Mouse (Mus musculus) central nervous system, embryonic 14 days (tissue): ENCODE data around the gene Gprin2. TPM values are rescaled to one million over a fixed set of nuclear protein-coding genes. Genes with fewer than 3 reads are reported as not detected.

Experiments
- polyA plus RNA-seq: library from polyadenylated mRNA; depleted of rRNA; stranded (reverse); fragments of >200 nt; gene quantifications from 2 replicates; pipeline ENCODE4 v1.2.3, GENCODE M21; 2012; rRNA removed

Gprin2 gene
- polyA plus RNA-seq: 6.8 TPM in 2 replicates

GRCm38 (mm10) chr14:34201231-34202035 lies at the start of gene Gprin2:
Gene Gprin2 (minus strand): TSS chr14:34201653.

GRCm38 (mm10) chr14:34219295-34219694 lies 17.8 kb upstream of the Gprin2 start, which contains the start of gene Syt15:
Gene Syt15 (plus strand): TSS chr14:34219595.

GRCm38 (mm10) chr14:34152342-34152741 lies 49.1 kb downstream of the Gprin2 start, which contains the start of gene Npy4r:
Gene Npy4r (minus strand): TSS chr14:34152489.

Other genes with a start within 250 kb of the Gprin2 start
- gene Rbp3, start 247.7 kb downstream of the Gprin2 start, polyA plus RNA-seq: not detected in 2 replicates
- gene Zfp488, start 222.9 kb downstream of the Gprin2 start, polyA plus RNA-seq: 0.53 and 0.86 TPM in 2 replicates
- not detected in 2 replicates for gene Gm30083, start 186.5 kb downstream of the Gprin2 start, polyA plus RNA-seq
- not detected in 2 replicates for gene Gm5460, start 184.9 kb downstream of the Gprin2 start, polyA plus RNA-seq
- not detected in 2 replicates for gene Antxrl, start 148.9 kb downstream of the Gprin2 start, polyA plus RNA-seq
- gene Anxa8, start 115.7 kb downstream of the Gprin2 start, polyA plus RNA-seq: 0.07 and 2.8 TPM in 2 replicates
- gene A630023A22Rik, start 98.9 kb downstream of the Gprin2 start, polyA plus RNA-seq: not detected in 2 replicates
- gene Npy4r, start 49.2 kb downstream of the Gprin2 start, polyA plus RNA-seq: 0.04 and 0.09 TPM in 2 replicates
- 0.87 and 1.1 TPM in 2 replicates for gene Syt15, start 17.9 kb upstream of the Gprin2 start, polyA plus RNA-seq
- gene Shld2, start 108.8 kb upstream of the Gprin2 start, polyA plus RNA-seq: 3.5 and 4.1 TPM in 2 replicates
- 82.1 and 89.2 TPM in 2 replicates for gene Glud1, start 109.1 kb upstream of the Gprin2 start, polyA plus RNA-seq
- gene Fam25c, start 153.8 kb upstream of the Gprin2 start, polyA plus RNA-seq: 1.3 TPM in 1 of 2 replicates, not detected in the other
- gene Sncg, start 173.1 kb upstream of the Gprin2 start, polyA plus RNA-seq: 90.9 and 192 TPM in 2 replicates
- gene Mmrn2, start 173.8 kb upstream of the Gprin2 start, polyA plus RNA-seq: 3.3 and 4.0 TPM in 2 replicates